Mouse (Mus musculus): ENCODE measurements around the gene Vwa5b1.

DNA sequence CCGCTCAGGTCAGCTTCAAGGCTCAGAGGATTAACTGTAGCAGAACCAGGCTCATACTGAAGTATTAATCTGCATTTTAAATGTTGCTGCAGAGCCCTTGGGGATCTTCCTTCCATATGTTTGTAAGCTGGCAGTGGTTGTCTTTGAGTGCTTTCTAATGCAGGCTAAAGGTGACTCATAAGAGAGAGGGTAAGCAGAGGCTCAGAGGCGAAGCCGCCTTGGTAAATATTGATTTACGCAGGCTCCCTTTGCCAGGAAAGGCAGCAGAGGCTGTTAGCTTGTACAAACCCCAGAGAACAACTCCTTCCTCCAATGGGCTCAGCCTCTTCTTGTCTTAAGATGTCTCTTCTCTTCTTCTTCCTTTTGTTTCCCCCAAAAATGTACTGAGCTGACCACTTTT, 36.5 kb upstream of the Vwa5b1 start:
- TF ChIP-seq CTCF (IDR thresholded peaks at IDR 0.05; ENCODE audit: low read depth) (no peak), EP300 (optimal IDR thresholded peaks at IDR 0.05) (no peak)

Measured in stomach, postnatal 0 days (tissue).